Mouse (Mus musculus) heart, adult 11 months (tissue): ENCODE results near the gene Gli3.

Experiments
- DNase-seq: peaks from one replicate; pipeline ENCODE4 v3.0.0; 2022

Gene Gli3

GRCm38 (mm10) chr13:15724723-15725122 lies 261.7 kb downstream of the Gli3 start:
- no peak for DNase-seq

- DNase-seq = peak; percentile 99
These were observed 278.7 kb downstream of the Gli3 start for GRCm38 (mm10) chr13:15741771-15742170.

GRCm38 (mm10) chr13:15742308-15742707 lies 279.3 kb downstream of the Gli3 start:
- peak; percentile 90 for DNase-seq

- no peak for DNase-seq
These were observed 279.7 kb downstream of the Gli3 start for GRCm38 (mm10) chr13:15742777-15743176.

- DNase-seq = peak; percentile 98
These were observed 296.0 kb downstream of the Gli3 start for GRCm38 (mm10) chr13:15758835-15759632.

- peak; percentile 95 for DNase-seq
These were observed 296.8 kb downstream of the Gli3 start for GRCm38 (mm10) chr13:15759633-15760441.

- DNase-seq = peak; percentile 89
These were observed 299.3 kb downstream of the Gli3 start for GRCm38 (mm10) chr13:15762291-15762690.

- no peak for DNase-seq
These were observed 299.9 kb downstream of the Gli3 start for GRCm38 (mm10) chr13:15762901-15763417.

- DNase-seq = no peak
These were observed 314.6 kb downstream of the Gli3 start for GRCm38 (mm10) chr13:15777624-15778023.
